Mouse (Mus musculus) hindbrain, embryonic 11.5 days (tissue): ENCODE data around the gene Apof. TPM values are rescaled to one million over a fixed set of nuclear protein-coding genes. Genes with fewer than 3 reads are reported as not detected.

ENCODE experiments used
- ATAC-seq: fragments of 200-750 bp; cut with Nextera tagmentation; 2 replicates; pipeline ENCODE4 v1.8.0; 2017; ENCODE audit warnings: mild to moderate bottlenecking, moderate TSS enrichment, moderate library complexity; ENCODE audit not compliant: low FRiP score
- DNase-seq: peaks from one replicate; pipeline ENCODE4 v3.0.0-alpha.2; 2015; ENCODE audit warnings: low spot score
- H3K27ac ChIP-seq: fragments of 300-500 bp; sonication (generic); 2 replicates; pipeline ENCODE4 v1.5.1; 2014; ENCODE audit warnings: mild to moderate bottlenecking, low read depth, low read length
- H3K27me3 ChIP-seq: fragments of 300-500 bp; sonication (generic); 2 replicates; pipeline ENCODE4 v1.6.1; 2014; ENCODE audit warnings: mild to moderate bottlenecking, low read length, moderate library complexity, mixed read lengths; ENCODE audit not compliant: control insufficient read depth, insufficient read depth
- H3K36me3 ChIP-seq: fragments of 300-500 bp; sonication (generic); 2 replicates; pipeline ENCODE4 v1.6.1; 2014; ENCODE audit warnings: mild to moderate bottlenecking, low read length, moderate library complexity, mixed read lengths; ENCODE audit not compliant: control insufficient read depth, insufficient read depth
- H3K4me1 ChIP-seq: fragments of 300-500 bp; sonication (generic); replicated peaks from 2 replicates; pipeline ENCODE4 v1.6.1; 2014; ENCODE audit warnings: low read length, mixed read lengths; ENCODE audit not compliant: control insufficient read depth, insufficient read depth
- H3K4me2 ChIP-seq: fragments of 300-500 bp; sonication (generic); replicated peaks from 2 replicates; pipeline ENCODE4 v1.6.1; 2014; ENCODE audit warnings: mild to moderate bottlenecking, low read depth, low read length
- H3K4me3 ChIP-seq: fragments of 300-500 bp; sonication (generic); 2 replicates; pipeline ENCODE4 v1.5.1; 2014; ENCODE audit warnings: low read depth, low read length
- H3K9ac ChIP-seq: fragments of 300-500 bp; sonication (generic); 2 replicates; pipeline ENCODE4 v1.6.1; 2014; ENCODE audit warnings: low read depth, low read length
- H3K9me3 ChIP-seq: fragments of 300-500 bp; sonication (generic); 2 replicates; pipeline ENCODE4 v1.6.1; 2016; ENCODE audit warnings: low read length; ENCODE audit not compliant: control insufficient read depth
- WGBS: fragments of 180-500 bp; shearing (Covaris S2); extraction: QIAGEN DNeasy Blood & Tissue Kit; methylation state at CpG from one replicate; pipeline ENCODE4 v1.1.7; 2014; 5-methylcytosine and 5-hydroxymethylcytosine counted together
- polyA plus RNA-seq: library from polyadenylated mRNA; unstranded; fragments of >200 nt; fragmentation: Nextera tagmentation; extraction: Ambion mirVana; gene quantifications from 2 replicates; pipeline ENCODE4 v1.2.1, GENCODE M21; 2014

The Apof gene
- polyA plus RNA-seq, 1 experiment from 2014 or later = not detected

GRCm38 (mm10) chr10:128315578-128315977 lies 47.1 kb downstream of the Apof start:
- Histone ChIP-seq H3K27ac (no peak overlapping the region), H3K27me3 (no peaks in the 10 kb centered on the region), H3K4me2 (no peak overlapping the region), H3K4me3 (no peak overlapping the region), H3K9me3 (no peaks in the 10 kb centered on the region), H3K4me1 (no peaks in the 10 kb centered on the region), H3K9ac (no peak overlapping the region), H3K36me3 (peaks cover 13% of the 10 kb centered on the region; the same call in 1 of the 2 replicates)
- ATAC-seq (no peak), DNase-seq (no peak)
- 95% methylated on average over 8 of the region's 8 CpGs for WGBS

Other genes starting within 250 kb of the Apof start
- 858 and 879 TPM in 2 replicates for gene Naca, start 233.1 kb upstream of the Apof start, polyA plus RNA-seq
- 590 and 626 TPM in 2 replicates for gene Ptges3, start 209.7 kb upstream of the Apof start, polyA plus RNA-seq
- gene Atp5b, start 185.4 kb upstream of the Apof start, polyA plus RNA-seq = 2,416 and 2,461 TPM in 2 replicates
- 20.0 and 37.6 TPM in 2 replicates for gene Baz2a, start 177.1 kb upstream of the Apof start, polyA plus RNA-seq
- 18.9 and 19.5 TPM in 2 replicates for gene Rbms2, start 88.4 kb upstream of the Apof start, polyA plus RNA-seq
- 1.3 and 1.5 TPM in 2 replicates for gene Gls2, start 74.2 kb upstream of the Apof start, polyA plus RNA-seq
- 25.2 and 31.1 TPM in 2 replicates for gene Spryd4, start 56.9 kb upstream of the Apof start, polyA plus RNA-seq
- 0.11 TPM in 1 of 2 replicates, not detected in the other for gene Mip, start 42.8 kb upstream of the Apof start, polyA plus RNA-seq
- 43.1 and 43.8 TPM in 2 replicates for gene Timeless, start 36.6 kb upstream of the Apof start, polyA plus RNA-seq
- gene Apon, start 14.6 kb upstream of the Apof start, polyA plus RNA-seq = 0.17 and 0.36 TPM in 2 replicates
- gene Stat2, start 1.9 kb downstream of the Apof start, polyA plus RNA-seq = 15.4 and 17.3 TPM in 2 replicates
- gene Il23a, start 30.1 kb downstream of the Apof start, polyA plus RNA-seq = 0.28 TPM in 1 of 2 replicates, not detected in the other
- 30.5 and 31.2 TPM in 2 replicates for gene Pan2, start 34.7 kb downstream of the Apof start, polyA plus RNA-seq
- 229 and 245 TPM in 2 replicates for gene Cnpy2, start 53.8 kb downstream of the Apof start, polyA plus RNA-seq
- gene Cs, start 69.1 kb downstream of the Apof start, polyA plus RNA-seq = 242 and 254 TPM in 2 replicates
- 23.8 and 24.5 TPM in 2 replicates for gene Coq10a, start 100.3 kb downstream of the Apof start, polyA plus RNA-seq
- 9.5 and 12.3 TPM in 2 replicates for gene Ankrd52, start 108.4 kb downstream of the Apof start, polyA plus RNA-seq
- gene Slc39a5, start 132.6 kb downstream of the Apof start, polyA plus RNA-seq = not detected in 2 replicates
- gene Nabp2, start 142.8 kb downstream of the Apof start, polyA plus RNA-seq = 125 and 130 TPM in 2 replicates
- gene Rnf41, start 143.0 kb downstream of the Apof start, polyA plus RNA-seq = 44.2 and 44.7 TPM in 2 replicates
- 126 and 170 TPM in 2 replicates for gene Smarcc2, start 190.6 kb downstream of the Apof start, polyA plus RNA-seq
- gene Myl6, start 225.5 kb downstream of the Apof start, polyA plus RNA-seq = 742 and 751 TPM in 2 replicates
- gene Myl6b, start 230.0 kb downstream of the Apof start, polyA plus RNA-seq = 3.3 and 4.2 TPM in 2 replicates